Comparison of ENCODE assay signal across 15 mouse cellular contexts in the genomic region with DNA sequence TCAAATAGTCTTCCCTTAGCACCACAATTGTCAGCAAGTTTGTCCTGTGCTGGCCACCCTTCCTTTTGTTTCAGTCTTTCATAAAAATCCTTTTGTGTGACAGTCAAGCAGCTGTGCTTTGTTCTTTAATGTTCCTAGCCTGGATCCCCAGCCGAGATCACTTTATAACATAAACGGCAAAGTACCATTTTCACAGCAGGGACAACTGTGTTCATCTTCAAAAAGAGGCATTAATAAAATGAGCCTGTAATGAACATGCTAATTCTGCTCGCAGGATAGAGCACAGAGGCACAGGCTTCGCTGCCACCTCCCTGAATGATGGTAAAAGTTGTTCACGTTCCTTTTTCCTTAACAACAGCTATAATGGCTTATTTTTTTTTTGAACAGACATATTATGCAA.
DNase-seq lines count a peak whose midpoint lies in the region; ATAC-seq and TF ChIP-seq lines count a peak whose summit lies in the region.
"Had no signal": no experiment of that assay in that cellular context is flagged by ENCODE, and none has a peak within 500 bp of the region (broad histone marks: within the 10 kb centered on the region; RNA-seq: fewer than 3 reads in every experiment).

No protein-coding gene starts in this region.

- H3K27ac ChIP-seq in forebrain, embryonic 13.5 days, result peak overlapping the region; percentile 8
- peak overlapping the region; percentile 54 for H3K27ac ChIP-seq in hindbrain, embryonic 15.5 days (replicated peaks)
- H3K27ac ChIP-seq in midbrain, embryonic 16.5 days (ENCODE audit: low read length), result peak overlapping the region; percentile 58
- H3K27ac ChIP-seq in cerebellum, adult 2 months (ENCODE audit: insufficient read depth, low read length), result no peak overlapping the region
- H3K27ac ChIP-seq: embryonic facial prominence, embryonic 15.5 days; liver, embryonic 15.5 days had no signal

- no peak overlapping the region for H3K4me3 ChIP-seq in forebrain, embryonic 13.5 days
- H3K4me3 ChIP-seq in hindbrain, embryonic 15.5 days, result 0 out of 2 replicates have a peak overlapping the region, but pooled peaks have one; percentile 3
- H3K4me3 ChIP-seq in midbrain, embryonic 16.5 days (ENCODE audit: low read depth, low read length), result no peak overlapping the region
- no peak overlapping the region for H3K4me3 ChIP-seq in cerebellum, adult 2 months (replicated peaks; ENCODE audit: insufficient read depth, low read depth, low read length)
- H3K4me3 ChIP-seq: embryonic facial prominence, embryonic 15.5 days; heart, embryonic 12.5 days; liver, embryonic 15.5 days had no signal

- peaks cover 21% of the 10 kb centered on the region for H3K4me1 ChIP-seq in forebrain, embryonic 13.5 days
- H3K4me1 ChIP-seq in hindbrain, embryonic 15.5 days (replicated peaks), result peaks cover 36% of the 10 kb centered on the region
- peaks cover 13% of the 10 kb centered on the region for H3K4me1 ChIP-seq in midbrain, embryonic 16.5 days (ENCODE audit: control insufficient read depth, insufficient read depth, low read length)
- H3K4me1 ChIP-seq in cerebellum, adult 2 months (ENCODE audit: control insufficient read depth, insufficient read depth, low read length), result peaks cover 5% of the 10 kb centered on the region; the same call in 1 of the 2 replicates
- H3K4me1 ChIP-seq: liver, embryonic 15.5 days had no signal

- no peaks in the 10 kb centered on the region for H3K36me3 ChIP-seq in forebrain, embryonic 13.5 days (ENCODE audit: poor library complexity, severe bottlenecking)
- no peaks in the 10 kb centered on the region for H3K36me3 ChIP-seq in hindbrain, embryonic 15.5 days
- H3K36me3 ChIP-seq in midbrain, embryonic 16.5 days (ENCODE audit: control insufficient read depth, insufficient read depth, low read length), result no peaks in the 10 kb centered on the region
- H3K36me3 ChIP-seq: embryonic facial prominence, embryonic 15.5 days; heart, embryonic 12.5 days; liver, embryonic 15.5 days had no signal

- ATAC-seq in forebrain, embryonic 13.5 days, result peak; percentile 62
- ATAC-seq in hindbrain, embryonic 15.5 days (ENCODE audit: low FRiP score, low read depth), result peak; percentile 63
- peak; percentile 32; the same call in 1 of the 2 replicates for ATAC-seq in midbrain, embryonic 16.5 days

- WGBS in forebrain, embryonic 13.5 days, result 8% methylated on average over 5 of the region's 5 CpGs
- 12% methylated on average over 5 of the region's 5 CpGs for WGBS in hindbrain, embryonic 15.5 days
- 8% methylated on average over 5 of the region's 5 CpGs for WGBS in midbrain, embryonic 16.5 days
- WGBS in cerebellum, adult 2 months, result 58% methylated on average over 5 of the region's 5 CpGs

- no peak for TF ChIP-seq POLR2A in brain, embryonic 14.5 days (IDR thresholded peaks at IDR 0.05; ENCODE audit: borderline replicate concordance, extremely low read depth, insufficient read depth, insufficient read length, poor library complexity, severe bottlenecking)
- no peak for TF ChIP-seq POLR2A in cerebellum, adult 2 months (IDR thresholded peaks at IDR 0.05; ENCODE audit: borderline replicate concordance, insufficient read depth, low read length)

- H3K27me3 ChIP-seq in forebrain, embryonic 13.5 days, result no peaks in the 10 kb centered on the region
- H3K27me3 ChIP-seq in hindbrain, embryonic 15.5 days, result no peaks in the 10 kb centered on the region
- H3K27me3 ChIP-seq in midbrain, embryonic 16.5 days (ENCODE audit: control insufficient read depth, insufficient read depth, low read depth, low read length), result no peaks in the 10 kb centered on the region
- no peaks in the 10 kb centered on the region for H3K27me3 ChIP-seq in cerebellum, adult 2 months (ENCODE audit: control insufficient read depth, insufficient read depth, low read length)
- H3K27me3 ChIP-seq: embryonic facial prominence, embryonic 15.5 days; heart, embryonic 12.5 days; liver, embryonic 15.5 days had no signal

- peak overlapping the region; percentile 21 for H3K4me2 ChIP-seq in forebrain, embryonic 13.5 days
- H3K4me2 ChIP-seq in hindbrain, embryonic 15.5 days, result peak overlapping the region; percentile 41
- H3K4me2 ChIP-seq in midbrain, embryonic 16.5 days (ENCODE audit: low read length), result peak overlapping the region; percentile 37
- H3K4me2 ChIP-seq: embryonic facial prominence, embryonic 15.5 days; heart, embryonic 12.5 days; liver, embryonic 15.5 days had no signal

- peak; percentile 78 for DNase-seq in brain, embryonic 14.5 days (ENCODE audit: low read depth)
- DNase-seq in cerebellum, adult 2 months, result no peak
- DNase-seq in urinary bladder, postnatal 36 days (ENCODE audit: low spot score in 2 of 2), result no peak
- DNase-seq in urinary bladder, postnatal 25 days (ENCODE audit: low spot score), result no peak
- DNase-seq: adrenal gland, postnatal 25 days; cerebellum, postnatal 36 days; gastrocnemius, postnatal 25 days; kidney, postnatal 10 days; spleen, adult 18-20 months had no signal

- no peak overlapping the region; the same call in 1 of the 2 replicates for H3K9ac ChIP-seq in forebrain, embryonic 13.5 days
- peak overlapping the region; percentile 9 for H3K9ac ChIP-seq in hindbrain, embryonic 15.5 days
- H3K9ac ChIP-seq in midbrain, embryonic 16.5 days (ENCODE audit: low read depth, low read length), result no peak overlapping the region
- H3K9ac ChIP-seq: embryonic facial prominence, embryonic 15.5 days; heart, embryonic 12.5 days; liver, embryonic 15.5 days had no signal

- H3K9me3 ChIP-seq in forebrain, embryonic 13.5 days (replicated peaks), result no peaks in the 10 kb centered on the region
- no peaks in the 10 kb centered on the region for H3K9me3 ChIP-seq in hindbrain, embryonic 15.5 days
- no peaks in the 10 kb centered on the region for H3K9me3 ChIP-seq in midbrain, embryonic 16.5 days (replicated peaks; ENCODE audit: control insufficient read depth, low read length, poor library complexity, severe bottlenecking)
- H3K9me3 ChIP-seq: embryonic facial prominence, embryonic 15.5 days; heart, embryonic 12.5 days; liver, embryonic 15.5 days had no signal

- no peak for TF ChIP-seq CTCF in brain, embryonic 14.5 days (IDR thresholded peaks at IDR 0.05; ENCODE audit: borderline replicate concordance, extremely low read depth, insufficient read depth, insufficient read length)
- no peak for TF ChIP-seq CTCF in cerebellum, adult 2 months (IDR thresholded peaks at IDR 0.05; ENCODE audit: borderline replicate concordance, insufficient read depth, low read depth, low read length)
